Mouse (Mus musculus): Measurements from ENCODE around the gene Mamdc4. TPM values are rescaled to one million over a fixed set of nuclear protein-coding genes. Genes with fewer than 3 reads are reported as not detected.

Mamdc4 gene
- polyA plus RNA-seq, 1 experiment from 2014 or later: 3.2 TPM

GRCm38 (mm10) chr2:25546811-25547491 is 27.7 kb downstream of the Mamdc4 start, which contains the start of gene Traf2:
TSS of gene Traf2 (minus strand) at chr2:25546940.
- peak; percentile 97 for ATAC-seq (replicated peaks; ENCODE audit: insufficient number of reproducible peaks, low FRiP score, low TSS enrichment)
- Histone ChIP-seq H3K9ac (ENCODE audit: low read depth, low read length) (peak within 1 kb of the TSS; percentile 84), H3K27ac (ENCODE audit: low read depth, low read length) (peak within 1 kb of the TSS; percentile 87), H3K4me2 (peak within 1 kb of the TSS; percentile 93), H3K27me3 (ENCODE audit: control insufficient read depth, insufficient read depth, low read length) (no peaks in the 10 kb centered on the region), H3K4me3 (ENCODE audit: low read depth, low read length) (peak within 1 kb of the TSS; percentile 63), H3K9me3 (replicated peaks; ENCODE audit: control insufficient read depth, low read length) (no peaks in the 10 kb centered on the region), H3K4me1 (ENCODE audit: control insufficient read depth, insufficient read depth, low read length) (peaks cover 6% of the 10 kb centered on the region; the same call in 1 of the 2 replicates), H3K36me3 (ENCODE audit: control insufficient read depth, insufficient read depth, low read length) (no peaks in the 10 kb centered on the region)
- 3% methylated on average over 48 of the region's 48 CpGs for WGBS (ENCODE audit: insufficient replicate concordance)

- Histone ChIP-seq H3K4me2 (peak overlapping the region; percentile 93), H3K4me3 (ENCODE audit: low read depth, low read length) (peak overlapping the region; percentile 63), H3K36me3 (ENCODE audit: control insufficient read depth, insufficient read depth, low read length) (no peaks in the 10 kb centered on the region), H3K27me3 (ENCODE audit: control insufficient read depth, insufficient read depth, low read length) (no peaks in the 10 kb centered on the region), H3K27ac (ENCODE audit: low read depth, low read length) (peak overlapping the region; percentile 87), H3K9ac (ENCODE audit: low read depth, low read length) (peak overlapping the region; percentile 84), H3K4me1 (ENCODE audit: control insufficient read depth, insufficient read depth, low read length) (peaks cover 6% of the 10 kb centered on the region; the same call in 1 of the 2 replicates), H3K9me3 (replicated peaks; ENCODE audit: control insufficient read depth, low read length) (no peaks in the 10 kb centered on the region)
- 8% methylated on average over 43 of the region's 43 CpGs for WGBS (ENCODE audit: insufficient replicate concordance)
- ATAC-seq (replicated peaks; ENCODE audit: insufficient number of reproducible peaks, low FRiP score, low TSS enrichment): peak; percentile 75
Observed at GRCm38 (mm10) chr2:25545996-25546810, 28.4 kb downstream of the Mamdc4 start.

- Histone ChIP-seq H3K27me3 (ENCODE audit: control insufficient read depth, insufficient read depth, low read length) (no peaks in the 10 kb centered on the region), H3K36me3 (ENCODE audit: control insufficient read depth, insufficient read depth, low read length) (peaks cover 2% of the 10 kb centered on the region; the same call in 1 of the 2 replicates), H3K4me1 (ENCODE audit: control insufficient read depth, insufficient read depth, low read length) (peaks cover 6% of the 10 kb centered on the region; the same call in 1 of the 2 replicates), H3K4me3 (ENCODE audit: low read depth, low read length) (no peak overlapping the region), H3K9me3 (replicated peaks; ENCODE audit: control insufficient read depth, low read length) (no peaks in the 10 kb centered on the region), H3K27ac (ENCODE audit: low read depth, low read length) (no peak overlapping the region), H3K4me2 (no peak overlapping the region), H3K9ac (ENCODE audit: low read depth, low read length) (no peak overlapping the region)
- no peak for ATAC-seq (replicated peaks; ENCODE audit: insufficient number of reproducible peaks, low FRiP score, low TSS enrichment)
- 83% methylated on average over 10 of the region's 10 CpGs for WGBS (ENCODE audit: insufficient replicate concordance)
Observed at GRCm38 (mm10) chr2:25541644-25542367, 32.8 kb downstream of the Mamdc4 start.

- no peaks in the 10 kb centered on the region for H3K9me3 ChIP-seq (replicated peaks; ENCODE audit: control insufficient read depth, low read length)
- WGBS (ENCODE audit: insufficient replicate concordance): 89% methylated on average over 4 of the region's 4 CpGs
- H3K4me3 ChIP-seq (ENCODE audit: low read depth, low read length): no peak overlapping the region
- H3K27me3 ChIP-seq (ENCODE audit: control insufficient read depth, insufficient read depth, low read length): no peaks in the 10 kb centered on the region
- no peak overlapping the region for H3K27ac ChIP-seq (ENCODE audit: low read depth, low read length)
- no peaks in the 10 kb centered on the region; the same call in 1 of the 2 replicates for H3K4me1 ChIP-seq (ENCODE audit: control insufficient read depth, insufficient read depth, low read length)
- no peak for ATAC-seq (replicated peaks; ENCODE audit: insufficient number of reproducible peaks, low FRiP score, low TSS enrichment)
- H3K36me3 ChIP-seq (ENCODE audit: control insufficient read depth, insufficient read depth, low read length): peaks cover 8% of the 10 kb centered on the region
- no peak overlapping the region for H3K4me2 ChIP-seq
- no peak overlapping the region for H3K9ac ChIP-seq (ENCODE audit: low read depth, low read length)
Observed at GRCm38 (mm10) chr2:25540541-25540948, 34.1 kb downstream of the Mamdc4 start.

GRCm38 (mm10) chr2:25536531-25536930 is 38.1 kb downstream of the Mamdc4 start:
- Histone ChIP-seq H3K4me3 (ENCODE audit: low read depth, low read length) (no peak overlapping the region), H3K27ac (ENCODE audit: low read depth, low read length) (no peak overlapping the region), H3K27me3 (ENCODE audit: control insufficient read depth, insufficient read depth, low read length) (no peaks in the 10 kb centered on the region), H3K9ac (ENCODE audit: low read depth, low read length) (no peak overlapping the region), H3K9me3 (replicated peaks; ENCODE audit: control insufficient read depth, low read length) (no peaks in the 10 kb centered on the region), H3K4me1 (ENCODE audit: control insufficient read depth, insufficient read depth, low read length) (no peaks in the 10 kb centered on the region; the same call in 1 of the 2 replicates), H3K36me3 (ENCODE audit: control insufficient read depth, insufficient read depth, low read length) (peaks cover 11% of the 10 kb centered on the region), H3K4me2 (no peak overlapping the region)
- ATAC-seq (replicated peaks; ENCODE audit: insufficient number of reproducible peaks, low FRiP score, low TSS enrichment): no peak
- 70% methylated on average over 8 of the region's 8 CpGs for WGBS (ENCODE audit: insufficient replicate concordance)

- Histone ChIP-seq H3K27ac (ENCODE audit: low read depth, low read length) (no peak overlapping the region), H3K27me3 (ENCODE audit: control insufficient read depth, insufficient read depth, low read length) (no peaks in the 10 kb centered on the region), H3K36me3 (ENCODE audit: control insufficient read depth, insufficient read depth, low read length) (peaks cover 16% of the 10 kb centered on the region), H3K9ac (ENCODE audit: low read depth, low read length) (no peak overlapping the region), H3K4me3 (ENCODE audit: low read depth, low read length) (no peak overlapping the region), H3K4me2 (no peak overlapping the region), H3K9me3 (replicated peaks; ENCODE audit: control insufficient read depth, low read length) (no peaks in the 10 kb centered on the region), H3K4me1 (ENCODE audit: control insufficient read depth, insufficient read depth, low read length) (no peaks in the 10 kb centered on the region; the same call in 1 of the 2 replicates)
- 90% methylated on average over 2 of the region's 2 CpGs for WGBS (ENCODE audit: insufficient replicate concordance)
- no peak for ATAC-seq (replicated peaks; ENCODE audit: insufficient number of reproducible peaks, low FRiP score, low TSS enrichment)
Observed at GRCm38 (mm10) chr2:25534866-25535182, 39.8 kb downstream of the Mamdc4 start.

GRCm38 (mm10) chr2:25534178-25534865 is 40.3 kb downstream of the Mamdc4 start:
- H3K36me3 ChIP-seq (ENCODE audit: control insufficient read depth, insufficient read depth, low read length): peaks cover 18% of the 10 kb centered on the region

GRCm38 (mm10) chr2:25533707-25534106 is 40.9 kb downstream of the Mamdc4 start:
- no peak overlapping the region for H3K4me3 ChIP-seq (ENCODE audit: low read depth, low read length)
- H3K27me3 ChIP-seq (ENCODE audit: control insufficient read depth, insufficient read depth, low read length): no peaks in the 10 kb centered on the region
- peaks cover 19% of the 10 kb centered on the region for H3K36me3 ChIP-seq (ENCODE audit: control insufficient read depth, insufficient read depth, low read length)
- no peak overlapping the region for H3K27ac ChIP-seq (ENCODE audit: low read depth, low read length)
- no peak for ATAC-seq (replicated peaks; ENCODE audit: insufficient number of reproducible peaks, low FRiP score, low TSS enrichment)
- no peak overlapping the region for H3K4me2 ChIP-seq
- no peaks in the 10 kb centered on the region for H3K9me3 ChIP-seq (replicated peaks; ENCODE audit: control insufficient read depth, low read length)
- WGBS (ENCODE audit: insufficient replicate concordance): 91% methylated on average over 2 of the region's 2 CpGs
- H3K4me1 ChIP-seq (ENCODE audit: control insufficient read depth, insufficient read depth, low read length): no peaks in the 10 kb centered on the region; the same call in 1 of the 2 replicates
- H3K9ac ChIP-seq (ENCODE audit: low read depth, low read length): no peak overlapping the region

More at GRCm38 (mm10) chr2:25534178-25534865, 40.3 kb downstream of the Mamdc4 start:
- Histone ChIP-seq H3K9me3 (replicated peaks; ENCODE audit: control insufficient read depth, low read length) (no peaks in the 10 kb centered on the region), H3K4me1 (ENCODE audit: control insufficient read depth, insufficient read depth, low read length) (no peaks in the 10 kb centered on the region; the same call in 1 of the 2 replicates), H3K4me3 (ENCODE audit: low read depth, low read length) (no peak overlapping the region), H3K27me3 (ENCODE audit: control insufficient read depth, insufficient read depth, low read length) (no peaks in the 10 kb centered on the region), H3K27ac (ENCODE audit: low read depth, low read length) (no peak overlapping the region), H3K4me2 (no peak overlapping the region), H3K9ac (ENCODE audit: low read depth, low read length) (no peak overlapping the region)
- no peak for ATAC-seq (replicated peaks; ENCODE audit: insufficient number of reproducible peaks, low FRiP score, low TSS enrichment)
- 84% methylated on average over 3 of the region's 3 CpGs for WGBS (ENCODE audit: insufficient replicate concordance)
